Mouse (Mus musculus) G1E (cell line): ENCODE data around the gene Mdfi.

ENCODE experiments used
- CTCF ChIP-seq: IDR thresholded peaks from 2 replicates; pipeline ENCODE4 v1.5.1; 2012; ENCODE audit warnings: low read depth, low read length, inconsistent platforms, mixed read lengths
- TAL1 ChIP-seq: conservative IDR thresholded peaks from 2 replicates; pipeline ENCODE4 v1.6.1; 2012; ENCODE audit warnings: low read depth, low read length, inconsistent platforms, mixed read lengths

- TF ChIP-seq CTCF: no peak
- no peak for TF ChIP-seq TAL1
These were observed 37.5 kb downstream of the Mdfi start for GRCm38 (mm10) chr17:47796968-47797367.
